Mouse (Mus musculus): ENCODE measurements around the gene Kif3a. TPM values are rescaled to one million over a fixed set of nuclear protein-coding genes. Genes with fewer than 3 reads are reported as not detected.

Kif3a gene
- polyA plus RNA-seq, 1 experiment from 2014 or later = 17.0 TPM

DNA sequence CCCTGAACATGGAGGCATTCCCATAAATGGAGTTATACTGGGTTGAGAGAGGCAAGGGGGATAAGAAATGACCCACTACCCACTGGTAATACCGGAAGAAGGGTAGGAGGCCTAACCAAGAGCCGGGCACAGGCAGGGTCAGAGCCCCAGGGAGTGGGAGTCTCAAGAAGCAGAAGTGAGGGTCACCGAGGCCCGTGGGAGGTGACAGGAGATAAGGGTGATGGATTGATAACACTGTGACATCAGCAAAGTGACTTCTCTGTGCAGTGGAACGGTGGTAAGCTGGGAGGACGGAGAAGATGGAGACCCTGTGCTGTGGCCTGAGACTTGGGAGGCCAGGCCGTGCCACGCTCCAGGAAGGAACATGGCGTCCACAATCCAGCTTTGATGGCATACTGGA is 56.4 kb downstream of the Kif3a start:
- Histone ChIP-seq H3K4me2 (replicated peaks; ENCODE audit: low read depth) (no peak overlapping the region), H3K27me3 (replicated peaks; ENCODE audit: control insufficient read depth, insufficient read depth, low read length) (no peaks in the 10 kb centered on the region), H3K9ac (ENCODE audit: low read depth, low read length) (no peak overlapping the region), H3K9me3 (ENCODE audit: control insufficient read depth) (no peaks in the 10 kb centered on the region), H3K4me1 (replicated peaks; ENCODE audit: control insufficient read depth, insufficient read depth, low read length) (no peaks in the 10 kb centered on the region), H3K4me3 (ENCODE audit: low read depth, low read length) (no peak overlapping the region), H3K36me3 (ENCODE audit: control insufficient read depth, insufficient read depth) (no peaks in the 10 kb centered on the region; the same call in 1 of the 2 replicates), H3K27ac (ENCODE audit: low read depth, low read length) (no peak overlapping the region)
- no peak for TF ChIP-seq CTCF (IDR thresholded peaks at IDR 0.05; ENCODE audit: low read depth)
- no peak for ATAC-seq
- WGBS = 80% methylated on average over 9 of the region's 9 CpGs

DNA sequence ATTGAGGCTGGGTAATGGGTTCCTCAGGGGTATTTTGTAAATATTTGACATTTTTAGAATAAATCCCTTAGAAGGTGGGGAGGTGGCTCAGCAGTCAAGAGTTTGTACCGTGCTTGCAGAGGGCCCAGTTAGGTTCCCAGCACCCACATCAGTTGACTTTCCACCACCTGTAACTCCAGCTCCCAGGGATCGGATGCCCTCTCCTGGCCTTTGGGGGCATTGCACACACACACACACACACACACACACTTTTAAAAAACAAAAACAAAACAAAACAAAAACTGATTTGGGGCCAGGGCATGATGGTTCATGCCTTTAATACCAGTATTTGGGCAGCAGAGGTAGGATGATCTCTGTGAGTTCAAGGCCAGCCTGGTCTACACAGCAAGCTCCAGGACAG is 56.9 kb downstream of the Kif3a start:
- no peaks in the 10 kb centered on the region for H3K4me1 ChIP-seq (replicated peaks; ENCODE audit: control insufficient read depth, insufficient read depth, low read length)
- no peaks in the 10 kb centered on the region for H3K9me3 ChIP-seq (ENCODE audit: control insufficient read depth)
- 0 out of 2 replicates have a peak, but pooled peaks have one; percentile 18 for TF ChIP-seq CTCF (IDR thresholded peaks at IDR 0.05; ENCODE audit: low read depth)
- WGBS = 96% methylated on average over 2 of the region's 2 CpGs
- H3K4me2 ChIP-seq (replicated peaks; ENCODE audit: low read depth) = no peak overlapping the region
- no peak overlapping the region for H3K4me3 ChIP-seq (ENCODE audit: low read depth, low read length)
- H3K27me3 ChIP-seq (replicated peaks; ENCODE audit: control insufficient read depth, insufficient read depth, low read length) = no peaks in the 10 kb centered on the region
- H3K9ac ChIP-seq (ENCODE audit: low read depth, low read length) = no peak overlapping the region
- H3K27ac ChIP-seq (ENCODE audit: low read depth, low read length) = no peak overlapping the region
- no peak for ATAC-seq
- H3K36me3 ChIP-seq (ENCODE audit: control insufficient read depth, insufficient read depth) = no peaks in the 10 kb centered on the region; the same call in 1 of the 2 replicates

DNA sequence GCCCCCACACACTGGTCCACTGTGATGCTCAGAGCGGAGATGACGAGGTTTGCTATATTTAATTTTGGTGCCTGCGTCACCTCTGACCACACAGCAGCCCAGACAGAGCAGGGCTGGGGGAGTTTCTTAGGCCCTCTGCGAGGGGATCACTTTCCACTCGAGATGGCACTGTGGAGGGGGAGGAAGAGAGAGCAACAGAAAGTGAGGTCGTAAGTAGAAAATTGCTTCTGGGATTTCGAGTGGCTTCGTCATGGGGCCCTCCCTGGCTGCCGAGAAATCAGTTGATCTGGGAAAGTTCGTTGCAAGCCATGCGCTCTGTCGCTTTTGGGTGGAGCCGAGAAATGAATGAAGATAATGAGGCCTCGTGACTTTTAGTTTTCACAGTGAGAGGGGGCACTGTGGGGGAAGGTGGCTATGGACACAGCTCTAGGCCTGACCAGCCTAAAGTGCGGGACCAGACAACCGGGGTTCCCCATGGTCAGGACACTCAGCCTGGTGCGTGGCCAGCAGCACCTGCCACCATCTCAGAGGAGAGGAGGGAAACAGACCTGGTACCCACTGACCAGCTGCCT is 59.7 kb downstream of the Kif3a start:
- no peak for TF ChIP-seq CTCF (IDR thresholded peaks at IDR 0.05; ENCODE audit: low read depth)
- ATAC-seq = no peak
- WGBS = 64% methylated on average over 17 of the region's 17 CpGs

DNA sequence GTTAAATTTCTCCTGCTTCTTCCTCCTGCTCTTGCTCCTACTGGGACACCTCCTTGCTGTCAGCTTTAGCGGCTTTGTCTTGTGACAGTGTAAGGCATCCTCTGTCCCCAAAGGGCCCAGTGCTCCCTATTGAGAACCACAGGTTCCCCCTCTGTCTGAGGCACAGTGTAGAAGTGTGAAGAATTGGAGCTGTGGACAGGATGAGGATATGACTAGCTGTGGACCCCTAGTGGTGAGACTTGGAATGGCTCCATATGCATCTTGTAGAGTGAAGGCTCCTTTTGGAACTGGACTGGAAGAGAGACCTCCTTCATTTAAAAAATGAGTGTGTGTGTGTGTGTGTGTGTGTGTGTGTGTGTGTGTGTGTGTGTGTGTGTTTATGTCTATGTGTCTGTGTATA is 60.7 kb downstream of the Kif3a start:
- ATAC-seq = peak; percentile 57; the same call in 1 of the 2 replicates
- no peaks in the 10 kb centered on the region; the same call in 1 of the 2 replicates for H3K36me3 ChIP-seq (ENCODE audit: control insufficient read depth, insufficient read depth)
- peak; percentile 92 for TF ChIP-seq CTCF (IDR thresholded peaks at IDR 0.05; ENCODE audit: low read depth)
- H3K9me3 ChIP-seq (ENCODE audit: control insufficient read depth) = no peaks in the 10 kb centered on the region
- H3K4me1 ChIP-seq (replicated peaks; ENCODE audit: control insufficient read depth, insufficient read depth, low read length) = no peaks in the 10 kb centered on the region
- H3K27ac ChIP-seq (ENCODE audit: low read depth, low read length) = no peak overlapping the region
- H3K9ac ChIP-seq (ENCODE audit: low read depth, low read length) = no peak overlapping the region
- WGBS = 10% methylated on average over 1 of the region's 1 CpGs
- H3K4me3 ChIP-seq (ENCODE audit: low read depth, low read length) = no peak overlapping the region
- no peak overlapping the region for H3K4me2 ChIP-seq (replicated peaks; ENCODE audit: low read depth)
- H3K27me3 ChIP-seq (replicated peaks; ENCODE audit: control insufficient read depth, insufficient read depth, low read length) = no peaks in the 10 kb centered on the region

More for the DNA sequence above, 59.7 kb downstream of the Kif3a start:
- no peaks in the 10 kb centered on the region for H3K9me3 ChIP-seq (ENCODE audit: control insufficient read depth)
- H3K36me3 ChIP-seq (ENCODE audit: control insufficient read depth, insufficient read depth) = no peaks in the 10 kb centered on the region; the same call in 1 of the 2 replicates
- H3K27ac ChIP-seq (ENCODE audit: low read depth, low read length) = no peak overlapping the region
- H3K9ac ChIP-seq (ENCODE audit: low read depth, low read length) = no peak overlapping the region
- H3K4me3 ChIP-seq (ENCODE audit: low read depth, low read length) = no peak overlapping the region
- H3K4me2 ChIP-seq (replicated peaks; ENCODE audit: low read depth) = no peak overlapping the region
- H3K4me1 ChIP-seq (replicated peaks; ENCODE audit: control insufficient read depth, insufficient read depth, low read length) = no peaks in the 10 kb centered on the region
- H3K27me3 ChIP-seq (replicated peaks; ENCODE audit: control insufficient read depth, insufficient read depth, low read length) = no peaks in the 10 kb centered on the region

DNA sequence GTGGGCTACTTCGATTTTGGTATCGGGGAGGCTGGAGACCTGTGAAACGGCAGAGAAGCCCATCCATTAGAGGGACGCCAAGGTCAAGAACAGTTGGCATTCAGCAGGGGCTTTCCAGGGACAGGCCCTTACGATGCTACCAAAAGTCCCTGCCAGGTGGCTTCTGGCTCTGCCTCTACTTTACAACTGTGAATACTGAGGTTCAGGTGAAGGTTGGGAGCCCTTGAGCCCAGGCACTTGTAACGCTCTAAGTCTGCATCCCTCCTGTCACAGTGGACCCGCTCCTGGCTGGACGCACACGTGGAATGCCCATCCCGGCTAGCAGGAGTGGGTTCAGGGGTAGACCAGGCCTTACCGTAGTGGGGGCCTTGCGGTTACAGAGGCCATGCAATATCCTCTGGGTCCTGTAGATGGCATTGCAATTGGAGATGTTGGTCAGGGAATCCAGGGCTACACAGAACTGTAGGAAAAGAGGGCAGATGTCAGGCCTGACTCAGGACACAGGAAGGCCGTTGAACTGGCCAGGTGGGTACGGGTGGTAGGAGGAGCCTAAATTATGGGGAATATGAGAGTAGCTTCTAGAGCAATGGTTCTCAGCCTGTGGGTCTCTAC is 65.0 kb downstream of the Kif3a start:
- 78% methylated on average over 14 of the region's 14 CpGs for WGBS
- H3K4me1 ChIP-seq (replicated peaks; ENCODE audit: control insufficient read depth, insufficient read depth, low read length) = no peaks in the 10 kb centered on the region
- no peaks in the 10 kb centered on the region; the same call in 1 of the 2 replicates for H3K36me3 ChIP-seq (ENCODE audit: control insufficient read depth, insufficient read depth)
- TF ChIP-seq CTCF (IDR thresholded peaks at IDR 0.05; ENCODE audit: low read depth) = peak; percentile 57
- H3K9me3 ChIP-seq (ENCODE audit: control insufficient read depth) = no peaks in the 10 kb centered on the region
- no peak overlapping the region for H3K9ac ChIP-seq (ENCODE audit: low read depth, low read length)
- no peak overlapping the region for H3K4me2 ChIP-seq (replicated peaks; ENCODE audit: low read depth)
- no peak overlapping the region for H3K4me3 ChIP-seq (ENCODE audit: low read depth, low read length)
- H3K27me3 ChIP-seq (replicated peaks; ENCODE audit: control insufficient read depth, insufficient read depth, low read length) = peaks cover 13% of the 10 kb centered on the region; the same call in 1 of the 2 replicates
- ATAC-seq = no peak
- no peak overlapping the region for H3K27ac ChIP-seq (ENCODE audit: low read depth, low read length)

DNA sequence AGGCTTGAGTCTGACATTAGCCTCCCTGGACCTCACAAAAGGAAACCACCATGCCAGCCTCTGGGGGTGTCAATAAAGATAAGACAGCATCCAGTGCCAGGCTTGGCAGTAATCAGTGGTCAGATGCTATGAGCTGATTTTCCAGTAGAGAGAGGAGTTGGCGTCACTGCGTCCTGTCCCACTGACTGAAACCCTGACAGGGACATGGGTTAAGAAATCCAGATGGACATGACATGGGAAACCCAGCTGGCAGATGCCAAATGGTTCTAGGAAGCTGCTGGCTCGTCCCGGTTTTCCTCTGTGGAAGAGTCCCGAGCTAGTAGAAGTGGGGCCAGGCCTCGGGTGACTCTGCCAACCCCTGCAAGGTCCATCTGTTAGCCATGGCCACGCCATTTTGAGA is 66.5 kb downstream of the Kif3a start:
- TF ChIP-seq CTCF (IDR thresholded peaks at IDR 0.05; ENCODE audit: low read depth) = no peak
- WGBS = 85% methylated on average over 7 of the region's 7 CpGs

More for the DNA sequence above, 66.5 kb downstream of the Kif3a start:
- no peak overlapping the region for H3K9ac ChIP-seq (ENCODE audit: low read depth, low read length)
- no peaks in the 10 kb centered on the region for H3K9me3 ChIP-seq (ENCODE audit: control insufficient read depth)
- H3K4me1 ChIP-seq (replicated peaks; ENCODE audit: control insufficient read depth, insufficient read depth, low read length) = no peaks in the 10 kb centered on the region
- peaks cover 13% of the 10 kb centered on the region; the same call in 1 of the 2 replicates for H3K27me3 ChIP-seq (replicated peaks; ENCODE audit: control insufficient read depth, insufficient read depth, low read length)
- no peaks in the 10 kb centered on the region for H3K36me3 ChIP-seq (ENCODE audit: control insufficient read depth, insufficient read depth)
- no peak for ATAC-seq
- H3K4me2 ChIP-seq (replicated peaks; ENCODE audit: low read depth) = no peak overlapping the region
- H3K4me3 ChIP-seq (ENCODE audit: low read depth, low read length) = no peak overlapping the region
- H3K27ac ChIP-seq (ENCODE audit: low read depth, low read length) = no peak overlapping the region
